Mouse (Mus musculus) T-helper 1 cell (primary cell): ENCODE data around the gene Ifitm10.

Experiments
- in situ Hi-C: fragments of 300-600 bp; cut with MboI, MseI; formaldehyde crosslinking; loops from one replicate; pipeline ENCODE4 v1.15.1; 2025; ENCODE audit warnings: high pct_unique_total_duplicates

Ifitm10 gene

GRCm38 (mm10) chr7:142370937-142371336 is 2.6 kb downstream of the Ifitm10 start:
- in situ Hi-C loops, result no loop called here

DNA sequence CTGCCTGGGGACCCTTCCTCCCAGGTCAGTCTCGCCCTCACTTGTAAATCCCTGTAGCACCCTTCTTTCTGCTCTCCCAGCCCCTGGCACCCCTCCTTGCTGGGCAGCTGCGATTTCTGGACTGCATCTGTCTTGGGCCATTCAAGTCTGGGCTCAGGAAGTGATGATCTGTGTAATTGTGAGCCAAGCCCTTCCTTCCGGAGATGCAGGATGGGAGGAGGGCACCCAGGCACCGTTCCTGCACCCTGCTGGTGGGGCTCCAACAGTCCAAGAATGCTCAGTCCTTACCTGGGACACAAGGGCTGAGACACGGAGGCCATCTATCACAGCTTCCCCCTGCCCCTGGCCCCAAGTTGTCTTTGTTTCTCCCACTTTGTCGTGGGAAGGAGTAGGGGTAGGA is 3.7 kb downstream of the Ifitm10 start:
- in situ Hi-C loops, result no loop called here

- in situ Hi-C loops, result no loop called here
Observed at GRCm38 (mm10) chr7:142368856-142369255, 4.7 kb downstream of the Ifitm10 start.

DNA sequence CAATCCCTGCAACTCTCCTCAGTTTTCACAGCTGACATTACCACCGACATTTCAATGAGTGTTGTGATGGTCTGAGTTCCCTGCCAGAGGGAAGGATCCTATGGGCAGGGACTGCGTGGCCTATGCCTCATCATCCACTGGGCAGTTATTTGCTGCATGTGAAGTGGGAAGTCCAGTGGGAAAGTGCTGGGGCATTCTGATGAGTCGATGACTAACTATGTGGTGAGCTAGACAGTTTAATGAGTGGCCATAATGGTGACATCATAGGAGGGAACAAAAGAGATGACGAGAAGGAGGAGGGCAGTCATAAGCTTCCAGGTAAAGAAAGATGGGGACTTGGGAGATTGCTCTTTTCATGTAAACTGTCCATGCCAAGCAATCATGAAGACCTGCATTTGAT is 10.4 kb downstream of the Ifitm10 start:
- in situ Hi-C loops, result no loop called here

- in situ Hi-C loops, result no loop called here
Observed at GRCm38 (mm10) chr7:142360743-142361142, 12.8 kb downstream of the Ifitm10 start.

GRCm38 (mm10) chr7:142359129-142359528 is 14.4 kb downstream of the Ifitm10 start:
- in situ Hi-C loops, result loop anchor here (10.0 kb wide), 1 partner anchor 656 kb away; no protein-coding TSS in a partner anchor

DNA sequence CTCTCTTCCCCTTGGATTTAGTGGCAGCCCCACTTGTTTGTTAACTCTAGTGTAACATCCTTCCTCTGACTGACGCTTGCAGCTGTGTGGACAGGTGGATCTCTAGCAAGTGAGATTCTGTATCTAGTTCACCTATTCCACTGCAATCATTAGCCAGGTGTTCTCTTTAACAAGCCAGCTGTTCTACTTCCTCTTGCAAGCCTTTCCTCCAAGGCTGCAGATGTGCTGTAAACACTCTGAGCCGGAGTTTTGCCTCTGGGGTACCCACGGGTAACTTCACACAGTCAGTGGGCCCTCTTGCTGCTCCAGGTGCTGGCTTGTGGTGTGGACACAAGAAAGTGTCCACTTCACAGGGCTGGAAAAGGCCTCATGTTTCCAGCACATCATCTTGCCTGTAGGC is 16.0 kb downstream of the Ifitm10 start:
- in situ Hi-C loops, result loop anchor here (10.0 kb wide), 1 partner anchor 657 kb away; no protein-coding TSS in a partner anchor

GRCm38 (mm10) chr7:142354661-142355233 is 18.8 kb downstream of the Ifitm10 start:
- in situ Hi-C loops, result loop anchor here (10.0 kb wide), 1 partner anchor 660 kb away; no protein-coding TSS in a partner anchor

GRCm38 (mm10) chr7:142353854-142354253 is 19.7 kb downstream of the Ifitm10 start:
- in situ Hi-C loops, result loop anchor here (10.0 kb wide), 1 partner anchor 661 kb away; no protein-coding TSS in a partner anchor

GRCm38 (mm10) chr7:142351569-142351968 is 22.0 kb downstream of the Ifitm10 start:
- in situ Hi-C loops, result loop anchor here (10.0 kb wide), 1 partner anchor 663 kb away; no protein-coding TSS in a partner anchor

- in situ Hi-C loops, result no loop called here
Observed at GRCm38 (mm10) chr7:142349308-142349961, 24.1 kb downstream of the Ifitm10 start.

DNA sequence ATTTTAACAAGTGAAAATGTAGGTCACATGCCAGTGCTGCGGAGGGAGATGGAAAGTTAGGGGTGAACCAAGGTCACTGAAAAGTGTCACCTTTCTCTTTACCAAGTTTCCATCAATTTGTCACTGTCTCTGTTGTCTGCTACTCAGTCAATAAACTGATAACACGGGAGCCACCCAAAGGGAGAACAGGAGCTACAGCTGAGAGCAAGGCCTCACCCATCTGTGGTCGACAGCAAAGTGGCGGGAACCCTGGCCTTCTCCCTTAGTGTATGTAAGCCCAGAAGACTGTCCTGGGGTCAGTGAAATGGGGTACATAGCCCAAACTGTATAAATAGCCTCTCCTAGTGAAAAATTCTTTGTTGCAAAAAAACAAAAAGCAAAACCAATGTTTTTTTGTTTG is 26.0 kb downstream of the Ifitm10 start:
- in situ Hi-C loops, result no loop called here

- in situ Hi-C loops, result no loop called here
Observed at GRCm38 (mm10) chr7:142342247-142342640, 31.3 kb downstream of the Ifitm10 start.

GRCm38 (mm10) chr7:142341564-142342246 is 31.8 kb downstream of the Ifitm10 start:
- in situ Hi-C loops, result no loop called here

DNA sequence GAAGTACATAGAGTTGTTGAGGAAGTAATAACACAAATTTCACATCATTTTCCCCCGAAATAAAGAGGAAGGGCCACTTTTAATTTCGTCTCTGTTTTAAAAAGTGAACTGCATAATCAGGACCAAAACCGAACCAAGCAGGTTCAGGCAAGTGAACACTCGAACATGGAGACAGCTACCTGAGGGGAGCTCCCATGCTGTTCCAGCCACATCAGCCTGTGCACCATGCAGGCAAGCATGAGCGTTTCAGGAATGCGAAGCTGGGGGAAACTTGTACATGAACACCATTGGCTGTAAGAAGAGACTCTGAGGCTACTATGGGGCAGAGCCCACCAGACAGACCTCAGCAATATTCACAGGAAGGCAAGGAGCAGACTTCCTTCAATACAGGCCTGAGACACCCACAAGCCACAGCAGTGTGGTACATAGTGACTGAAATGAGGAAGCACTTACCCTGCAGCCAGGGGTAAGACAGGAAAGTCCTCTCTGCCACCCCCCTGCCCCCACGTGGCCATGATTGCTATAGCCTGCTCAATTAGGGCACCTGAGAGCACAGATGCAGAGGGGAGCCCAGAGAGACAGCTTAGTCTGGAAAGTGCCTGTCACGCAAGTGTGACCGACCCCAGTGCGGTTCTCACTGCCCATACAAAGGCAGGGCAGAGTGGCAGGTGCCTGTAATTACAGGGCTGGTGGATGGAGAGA is 33.1 kb downstream of the Ifitm10 start:
- in situ Hi-C loops, result no loop called here

DNA sequence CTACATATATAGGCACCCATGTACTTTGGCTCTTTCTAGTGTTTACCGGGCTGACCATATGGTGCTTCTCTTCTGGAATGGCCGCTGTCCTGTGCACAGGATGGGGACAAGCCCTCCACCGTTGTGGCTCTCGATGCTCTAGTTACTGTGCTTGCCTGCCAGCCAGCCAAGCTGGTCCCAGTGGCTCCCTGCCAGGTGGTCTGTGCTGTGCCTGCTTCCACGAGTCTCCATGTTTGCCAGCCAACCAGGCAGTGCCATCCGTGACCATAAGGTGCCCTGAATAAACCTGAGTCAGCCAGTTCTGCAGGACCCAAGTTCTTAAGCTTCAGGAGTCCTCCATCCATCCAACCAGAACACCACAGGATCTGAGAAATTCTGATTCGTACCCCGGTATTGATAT is 38.4 kb downstream of the Ifitm10 start:
- in situ Hi-C loops, result loop anchor here (5.0 to 10.0 kb wide), 3 partner anchors 42 to 340 kb away; partner anchors contain the start of gene Syt8

GRCm38 (mm10) chr7:142334246-142334645 is 39.3 kb downstream of the Ifitm10 start:
- in situ Hi-C loops, result loop anchor here (10.0 kb wide), 1 partner anchor 341 kb away; no protein-coding TSS in a partner anchor

DNA sequence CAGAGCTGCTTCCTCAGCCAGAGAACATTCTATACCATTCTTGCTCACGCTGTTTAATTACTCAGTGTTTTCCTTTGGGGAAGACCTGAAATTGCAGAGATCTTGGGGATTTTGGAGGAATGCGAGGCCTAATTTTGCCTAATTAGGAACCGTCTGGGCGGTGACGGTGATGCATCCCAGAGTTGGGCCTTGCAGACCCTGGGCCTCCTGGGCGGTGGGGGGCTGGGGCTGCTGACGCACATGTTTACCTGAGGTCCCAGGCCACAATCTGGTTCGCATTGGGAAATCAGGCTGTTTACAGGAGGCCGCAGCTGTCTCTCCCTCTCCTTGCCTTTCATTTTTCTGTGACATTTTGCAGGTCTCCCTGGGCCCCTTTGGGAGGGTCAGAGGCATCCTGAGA is 40.8 kb downstream of the Ifitm10 start:
- in situ Hi-C loops, result loop anchor here (10.0 kb wide), 1 partner anchor 342 kb away; no protein-coding TSS in a partner anchor

- in situ Hi-C loops, result loop anchor here (10.0 kb wide), 1 partner anchor 344 kb away; no protein-coding TSS in a partner anchor
Observed at GRCm38 (mm10) chr7:142331281-142331680, 42.3 kb downstream of the Ifitm10 start.

DNA sequence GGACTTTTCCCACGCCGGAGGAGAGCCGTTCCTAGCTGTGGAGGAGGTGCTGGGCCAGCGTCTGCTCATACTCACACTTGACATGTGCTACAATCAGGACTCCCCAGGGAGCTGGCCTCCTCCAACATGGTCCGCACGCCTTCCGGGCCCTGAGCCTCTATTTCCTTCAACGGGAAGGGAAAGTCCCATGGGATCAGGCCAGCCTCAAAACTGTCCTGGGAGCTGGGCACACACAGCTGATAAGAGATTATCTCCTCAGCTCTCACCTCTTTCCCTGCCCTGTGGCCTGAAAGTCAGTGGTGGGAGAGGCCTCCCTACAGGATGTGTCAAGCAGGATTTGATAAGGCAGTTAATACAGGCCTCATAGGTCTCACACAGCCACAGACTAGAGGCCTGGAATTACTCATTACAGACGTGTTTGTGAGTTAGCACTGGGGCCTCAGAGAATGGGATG is 43.3 kb downstream of the Ifitm10 start:
- in situ Hi-C loops, result loop anchor here (10.0 kb wide), 1 partner anchor 345 kb away; no protein-coding TSS in a partner anchor

DNA sequence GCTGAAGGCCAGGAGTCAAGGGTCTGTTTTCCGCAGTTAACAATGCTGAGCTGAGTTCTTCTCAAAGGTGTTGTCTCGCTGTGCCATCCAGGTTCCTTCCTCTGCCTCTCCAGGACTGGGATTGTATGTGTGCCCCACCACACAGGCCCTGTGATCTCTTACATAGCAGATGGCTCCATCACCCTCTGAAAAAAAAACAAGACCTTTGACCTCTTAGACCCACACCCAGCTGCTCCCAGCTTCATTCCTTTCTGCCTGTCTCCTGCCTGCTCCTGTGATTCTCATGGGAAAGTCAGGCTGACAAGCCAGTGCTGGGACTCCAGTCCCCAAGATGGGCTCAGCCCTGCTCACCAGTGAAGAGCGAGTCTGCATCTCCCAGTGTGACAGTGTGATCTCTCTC is 45.0 kb downstream of the Ifitm10 start:
- in situ Hi-C loops, result no loop called here
